Mouse (Mus musculus) embryonic fibroblast, embryonic 13.5 days (primary cell): ENCODE measurements at regions not wholly inside any gene's neighbourhood (a gene's known extent, or its start where the extent isn't known, plus 50 kb on each side); places are given as distances from the start of the nearest gene placed in this dataset.

Experiments
- CTCF ChIP-seq: IDR thresholded peaks from 2 replicates; pipeline ENCODE4 v1.5.1; 2011; ENCODE audit warnings: mild to moderate bottlenecking, control low read depth, low read length, moderate library complexity, borderline replicate concordance; ENCODE audit not compliant: insufficient read depth
- POLR2A ChIP-seq: IDR thresholded peaks from 2 replicates; pipeline ENCODE4 v1.6.1; 2011; ENCODE audit warnings: low read depth, mild to moderate bottlenecking, control low read depth, low read length, moderate library complexity

GRCm38 (mm10) chr8:62250551-62250950 lies 127.6 kb upstream of the Anxa10 start:
- TF ChIP-seq POLR2A (no peak), CTCF (no peak)
